Mouse (Mus musculus): ENCODE results near the gene Abcc12. TPM values are rescaled to one million over a fixed set of nuclear protein-coding genes. Genes with fewer than 3 reads are reported as not detected.

The Abcc12 gene
- total and polyA plus RNA-seq, 3 experiments, result not detected

GRCm38 (mm10) chr8:86535068-86535560, 45.4 kb downstream of the Abcc12 start:
- Histone ChIP-seq H3K79me2 (replicated peaks; ENCODE audit: control insufficient read depth, extremely low read depth, insufficient read depth, poor library complexity, severe bottlenecking) (no peaks in the 10 kb centered on the region), H3K4me1 (ENCODE audit: control insufficient read depth in 1 of 2, insufficient read depth in 2 of 2) (peaks cover 0 to 10% of the 10 kb centered on the region in 2 experiments; a peak in 2 of 4 replicates), H3K4me2 (ENCODE audit: insufficient read depth, low read depth, poor library complexity, severe bottlenecking) (no peak overlapping the region), H3K36me3 (replicated peaks in 1 of 2; ENCODE audit: control insufficient read depth in 1 of 2, insufficient read depth in 1 of 2, low read length in 1 of 2) (no peaks in the 10 kb centered on the region), H3K27ac (ENCODE audit: insufficient read depth, low read depth) (no peak overlapping the region), H3K9ac (ENCODE audit: insufficient read depth, low read depth) (no peak overlapping the region), H3K27me3 (replicated peaks) (peaks cover 36% of the 10 kb centered on the region), H3K4me3 (replicated peaks in 1 of 3; ENCODE audit: low read depth in 2 of 3, low read length in 2 of 3, poor library complexity in 1 of 3) (no peak overlapping the region), H3K9me3 (replicated peaks; ENCODE audit: low read length) (no peaks in the 10 kb centered on the region)
- dilution Hi-C loops (cut with MboI; ENCODE audit: extremely low pct_ligation_motif_present, extremely low pct_unique_long_range_greater_than_20kb, low sequenced_read_pairs) (no loop called here), in situ Hi-C loops (cut with MboI; ENCODE audit: low pct_ligation_motif_present, low pct_unique_long_range_greater_than_20kb, low sequenced_read_pairs) (loop anchor here (25.0 kb wide), 1 partner anchor 848 kb away; no protein-coding TSS in a partner anchor)
- TF ChIP-seq EP300 (IDR thresholded peaks at IDR 0.05; ENCODE audit: low read length), result no peak
- TF ChIP-seq MAZ (IDR thresholded peaks at IDR 0.05; ENCODE audit: low read depth, low read length), result no peak
- no peak for TF ChIP-seq GABPA (IDR thresholded peaks at IDR 0.05; ENCODE audit: insufficient replicate concordance, low read depth, low read length)
- no peak for TF ChIP-seq POLR2A (IDR thresholded peaks at IDR 0.05; ENCODE audit: low read depth, low read length)
- no peak for TF ChIP-seq POLR2AphosphoS2 (IDR thresholded peaks at IDR 0.05; ENCODE audit: low read depth, low read length)
- TF ChIP-seq JUN (IDR thresholded peaks at IDR 0.05; ENCODE audit: insufficient read depth, low read depth, low read length), result no peak
- TF ChIP-seq CTCF (conservative IDR thresholded peaks at IDR 0.05 in 1 of 2, IDR thresholded peaks at IDR 0.05 in 1 of 2; ENCODE audit: low read depth in 2 of 2, low read length in 2 of 2), result no peak
- no peak for TF ChIP-seq MYC (IDR thresholded peaks at IDR 0.05; ENCODE audit: low read depth, low read length)
- TF ChIP-seq IRF4 (IDR thresholded peaks at IDR 0.05; ENCODE audit: low read depth, low read length), result no peak
- TF ChIP-seq ZMIZ1 (IDR thresholded peaks at IDR 0.05; ENCODE audit: low read depth, low read length), result no peak
- TF ChIP-seq ZNF384 (IDR thresholded peaks at IDR 0.05; ENCODE audit: low read depth, low read length), result no peak
- no peak for TF ChIP-seq ZC3H11A (IDR thresholded peaks at IDR 0.05; ENCODE audit: low read depth, low read length)
- no peak for TF ChIP-seq MAFK (IDR thresholded peaks at IDR 0.05; ENCODE audit: insufficient replicate concordance, low read length)
- no peak for TF ChIP-seq USF2 (conservative IDR thresholded peaks at IDR 0.05; ENCODE audit: low read depth, low read length)
- TF ChIP-seq ETS1 (conservative IDR thresholded peaks at IDR 0.05; ENCODE audit: low read depth, low read length), result no peak
- no peak for TF ChIP-seq CHD2 (IDR thresholded peaks at IDR 0.05; ENCODE audit: low read length)
- TF ChIP-seq JUND (conservative IDR thresholded peaks at IDR 0.05; ENCODE audit: low read depth, low read length), result no peak
- DNase-seq (ENCODE audit: extremely low read depth), result no peak

- dilution Hi-C loops (cut with MboI; ENCODE audit: extremely low pct_ligation_motif_present, extremely low pct_unique_long_range_greater_than_20kb, low sequenced_read_pairs), result no loop called here
- TF ChIP-seq MYC (IDR thresholded peaks at IDR 0.05; ENCODE audit: low read depth, low read length), result no peak
- TF ChIP-seq MAFK (IDR thresholded peaks at IDR 0.05; ENCODE audit: insufficient replicate concordance, low read length), result no peak
- no peak for TF ChIP-seq NELFE (IDR thresholded peaks at IDR 0.05; ENCODE audit: low read depth, low read length)
- no peak for TF ChIP-seq IRF4 (IDR thresholded peaks at IDR 0.05; ENCODE audit: low read depth, low read length)
- TF ChIP-seq HCFC1 (IDR thresholded peaks at IDR 0.05; ENCODE audit: low read depth, low read length), result no peak
- Histone ChIP-seq H3K4me1 (ENCODE audit: control insufficient read depth in 1 of 2, insufficient read depth in 2 of 2) (no peaks in the 10 kb centered on the region), H3K9ac (ENCODE audit: insufficient read depth, low read depth) (no peak overlapping the region), H3K27me3 (replicated peaks) (peaks cover 49% of the 10 kb centered on the region), H3K36me3 (replicated peaks in 1 of 2; ENCODE audit: control insufficient read depth in 1 of 2, insufficient read depth in 1 of 2, low read length in 1 of 2) (no peaks in the 10 kb centered on the region), H3K27ac (ENCODE audit: insufficient read depth, low read depth) (no peak overlapping the region), H3K4me2 (ENCODE audit: insufficient read depth, low read depth, poor library complexity, severe bottlenecking) (no peak overlapping the region), H3K79me2 (replicated peaks; ENCODE audit: control insufficient read depth, extremely low read depth, insufficient read depth, poor library complexity, severe bottlenecking) (no peaks in the 10 kb centered on the region), H3K4me3 (replicated peaks in 1 of 3; ENCODE audit: low read depth in 2 of 3, low read length in 2 of 3, poor library complexity in 1 of 3) (no peak overlapping the region), H3K9me3 (replicated peaks; ENCODE audit: low read length) (no peaks in the 10 kb centered on the region)
- in situ Hi-C loops (cut with MboI; ENCODE audit: low pct_ligation_motif_present, low pct_unique_long_range_greater_than_20kb, low sequenced_read_pairs), result loop anchor here (25.0 kb wide), 1 partner anchor 842 kb away; no protein-coding TSS in a partner anchor
- DNase-seq (ENCODE audit: extremely low read depth), result no peak
These were observed 50.8 kb downstream of the Abcc12 start for GRCm38 (mm10) chr8:86529714-86530113.
